Mouse (Mus musculus): ENCODE data around the gene Elavl1. TPM values are rescaled to one million over a fixed set of nuclear protein-coding genes. Genes with fewer than 3 reads are reported as not detected.

The Elavl1 gene
- polyA plus RNA-seq, 1 experiment = 35.6 TPM

- TF ChIP-seq POLR2A (IDR thresholded peaks at IDR 0.05; ENCODE audit: extremely low read depth, insufficient read depth, low read length) (no peak), CTCF (IDR thresholded peaks at IDR 0.05; ENCODE audit: extremely low read depth, insufficient read depth, low read length) (peak; percentile 46)
- H3K4me3 ChIP-seq (ENCODE audit: insufficient read depth, low read length) = peak overlapping the region; percentile 94; the same call in 1 of the 2 replicates
- peaks cover 4% of the 10 kb centered on the region for H3K4me1 ChIP-seq (ENCODE audit: control insufficient read depth, insufficient read depth, low read length)
- H3K27ac ChIP-seq (ENCODE audit: insufficient read depth, low read length) = no peak overlapping the region; the same call in 1 of the 2 replicates
These were observed 71.2 kb downstream of the Elavl1 start for GRCm38 (mm10) chr8:4254001-4254400.

- Histone ChIP-seq H3K4me1 (ENCODE audit: control insufficient read depth, insufficient read depth, low read length) (peaks cover 4% of the 10 kb centered on the region), H3K27ac (ENCODE audit: insufficient read depth, low read length) (peak within 1 kb of the TSS; percentile 48; the same call in 1 of the 2 replicates)
- TF ChIP-seq POLR2A (IDR thresholded peaks at IDR 0.05; ENCODE audit: extremely low read depth, insufficient read depth, low read length) (peak; percentile 43; the same call in 1 of the 2 replicates), CTCF (IDR thresholded peaks at IDR 0.05; ENCODE audit: extremely low read depth, insufficient read depth, low read length) (no peak)
These were observed 72.0 kb downstream of the Elavl1 start, which contains the start of gene Snapc2 for GRCm38 (mm10) chr8:4252934-4253841. Gene Snapc2 (plus strand): TSS chr8:4253080.

GRCm38 (mm10) chr8:4252116-4252760 is 73.0 kb downstream of the Elavl1 start:
- TF ChIP-seq POLR2A (IDR thresholded peaks at IDR 0.05; ENCODE audit: extremely low read depth, insufficient read depth, low read length) (no peak), CTCF (IDR thresholded peaks at IDR 0.05; ENCODE audit: extremely low read depth, insufficient read depth, low read length) (no peak)
- Histone ChIP-seq H3K27ac (ENCODE audit: insufficient read depth, low read length) (no peak overlapping the region), H3K4me3 (ENCODE audit: insufficient read depth, low read length) (peak overlapping the region; percentile 94), H3K4me1 (ENCODE audit: control insufficient read depth, insufficient read depth, low read length) (peaks cover 4% of the 10 kb centered on the region)

More at GRCm38 (mm10) chr8:4252934-4253841, 72.0 kb downstream of the Elavl1 start, which contains the start of gene Snapc2:
- peak within 1 kb of the TSS; percentile 94 for H3K4me3 ChIP-seq (ENCODE audit: insufficient read depth, low read length)

- Histone ChIP-seq H3K4me1 (ENCODE audit: control insufficient read depth, insufficient read depth, low read length) (peaks cover 3% of the 10 kb centered on the region), H3K4me3 (ENCODE audit: insufficient read depth, low read length) (no peak overlapping the region), H3K27ac (ENCODE audit: insufficient read depth, low read length) (no peak overlapping the region)
- TF ChIP-seq CTCF (IDR thresholded peaks at IDR 0.05; ENCODE audit: extremely low read depth, insufficient read depth, low read length) (peak; percentile 76), POLR2A (IDR thresholded peaks at IDR 0.05; ENCODE audit: extremely low read depth, insufficient read depth, low read length) (no peak)
These were observed 74.8 kb downstream of the Elavl1 start for GRCm38 (mm10) chr8:4250306-4250970.

- peaks cover 3% of the 10 kb centered on the region for H3K4me1 ChIP-seq (ENCODE audit: control insufficient read depth, insufficient read depth, low read length)
- H3K4me3 ChIP-seq (ENCODE audit: insufficient read depth, low read length) = no peak overlapping the region
- no peak overlapping the region for H3K27ac ChIP-seq (ENCODE audit: insufficient read depth, low read length)
- no peak for TF ChIP-seq CTCF (IDR thresholded peaks at IDR 0.05; ENCODE audit: extremely low read depth, insufficient read depth, low read length)
- TF ChIP-seq POLR2A (IDR thresholded peaks at IDR 0.05; ENCODE audit: extremely low read depth, insufficient read depth, low read length) = no peak
These were observed 76.0 kb downstream of the Elavl1 start for GRCm38 (mm10) chr8:4249213-4249612.

GRCm38 (mm10) chr8:4247951-4248540 is 77.2 kb downstream of the Elavl1 start, which contains the start of gene Tgfbr3l:
Gene Tgfbr3l (plus strand): TSS chr8:4248214.
- Histone ChIP-seq H3K4me1 (ENCODE audit: control insufficient read depth, insufficient read depth, low read length) (peaks cover 3% of the 10 kb centered on the region), H3K4me3 (ENCODE audit: insufficient read depth, low read length) (no peak within 1 kb of the TSS), H3K27ac (ENCODE audit: insufficient read depth, low read length) (no peak within 1 kb of the TSS)
- no peak for TF ChIP-seq CTCF (IDR thresholded peaks at IDR 0.05; ENCODE audit: extremely low read depth, insufficient read depth, low read length)
- TF ChIP-seq POLR2A (IDR thresholded peaks at IDR 0.05; ENCODE audit: extremely low read depth, insufficient read depth, low read length) = no peak

GRCm38 (mm10) chr8:4247241-4247640 is 78.0 kb downstream of the Elavl1 start:
- H3K4me3 ChIP-seq (ENCODE audit: insufficient read depth, low read length) = no peak overlapping the region
- H3K4me1 ChIP-seq (ENCODE audit: control insufficient read depth, insufficient read depth, low read length) = no peaks in the 10 kb centered on the region
- TF ChIP-seq POLR2A (IDR thresholded peaks at IDR 0.05; ENCODE audit: extremely low read depth, insufficient read depth, low read length) (no peak), CTCF (IDR thresholded peaks at IDR 0.05; ENCODE audit: extremely low read depth, insufficient read depth, low read length) (no peak)
- no peak overlapping the region for H3K27ac ChIP-seq (ENCODE audit: insufficient read depth, low read length)

- no peak for TF ChIP-seq CTCF (IDR thresholded peaks at IDR 0.05; ENCODE audit: extremely low read depth, insufficient read depth, low read length)
- TF ChIP-seq POLR2A (IDR thresholded peaks at IDR 0.05; ENCODE audit: extremely low read depth, insufficient read depth, low read length) = no peak
- Histone ChIP-seq H3K4me3 (ENCODE audit: insufficient read depth, low read length) (no peak overlapping the region), H3K4me1 (ENCODE audit: control insufficient read depth, insufficient read depth, low read length) (no peaks in the 10 kb centered on the region), H3K27ac (ENCODE audit: insufficient read depth, low read length) (no peak overlapping the region)
These were observed 79.5 kb downstream of the Elavl1 start for GRCm38 (mm10) chr8:4245737-4246136.

GRCm38 (mm10) chr8:4245061-4245460 is 80.2 kb downstream of the Elavl1 start:
- no peak overlapping the region for H3K4me3 ChIP-seq (ENCODE audit: insufficient read depth, low read length)
- no peak overlapping the region for H3K27ac ChIP-seq (ENCODE audit: insufficient read depth, low read length)
- peaks cover 2% of the 10 kb centered on the region for H3K4me1 ChIP-seq (ENCODE audit: control insufficient read depth, insufficient read depth, low read length)
- no peak for TF ChIP-seq CTCF (IDR thresholded peaks at IDR 0.05; ENCODE audit: extremely low read depth, insufficient read depth, low read length)
- TF ChIP-seq POLR2A (IDR thresholded peaks at IDR 0.05; ENCODE audit: extremely low read depth, insufficient read depth, low read length) = no peak
